Mouse (Mus musculus): ENCODE data around the gene Tspan14. TPM values are rescaled to one million over a fixed set of nuclear protein-coding genes. Genes with fewer than 3 reads are reported as not detected.

Tspan14 gene
- 72.7 and 76.2 TPM in 2 replicates for polyA plus RNA-seq (2014; fragmentation: Nextera tagmentation; extraction: Ambion mirVana)

DNA sequence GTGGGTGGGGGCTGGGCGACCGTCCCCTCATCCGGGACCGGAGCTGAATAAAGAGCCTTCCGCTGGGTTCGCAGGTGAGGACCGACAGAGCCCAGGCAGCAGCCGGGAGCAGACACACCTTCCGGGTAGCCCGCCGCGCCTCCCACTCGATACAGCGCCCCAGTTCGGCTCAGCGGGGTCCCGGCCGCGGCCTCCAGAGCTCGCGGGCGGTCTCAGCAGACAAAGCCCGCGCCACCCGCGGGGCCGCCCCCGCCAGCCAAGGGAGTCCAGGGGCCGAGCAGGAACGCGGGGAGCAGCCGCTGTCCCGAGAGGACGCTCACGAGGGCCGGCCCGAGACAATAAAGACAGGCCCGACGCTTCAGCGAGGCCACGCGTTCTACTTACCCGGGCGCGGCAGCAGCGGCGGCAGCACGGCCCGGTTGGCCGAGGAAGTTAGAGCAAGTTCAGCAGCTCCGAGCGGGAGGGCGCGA lies at the start of gene Tspan14:
Gene Tspan14, minus strand, starts transcription at position 416 of the 470 bp plus-strand sequence.
- Histone ChIP-seq H3K36me3 (ENCODE audit: control insufficient read depth, insufficient read depth, low read length) (no peaks in the 10 kb centered on the region), H3K27ac (replicated peaks; ENCODE audit: low read depth, low read length) (peak within 1 kb of the TSS; percentile 89), H3K4me2 (ENCODE audit: low read depth, low read length) (peak within 1 kb of the TSS; percentile 92), H3K9me3 (ENCODE audit: control insufficient read depth, low read length) (no peaks in the 10 kb centered on the region), H3K4me3 (ENCODE audit: low read depth, low read length) (peak within 1 kb of the TSS; percentile 91), H3K27me3 (replicated peaks; ENCODE audit: control insufficient read depth, insufficient read depth, low read length) (no peaks in the 10 kb centered on the region), H3K4me1 (ENCODE audit: control insufficient read depth, insufficient read depth, low read length) (peaks cover 32% of the 10 kb centered on the region), H3K9ac (ENCODE audit: low read depth, low read length) (peak within 1 kb of the TSS; percentile 88)
- WGBS: 0% methylated on average over 13 of the region's 54 CpGs
- DNase-seq (ENCODE audit: low spot score) (no peak), ATAC-seq (ENCODE audit: low read depth) (peak; percentile 58)

DNA sequence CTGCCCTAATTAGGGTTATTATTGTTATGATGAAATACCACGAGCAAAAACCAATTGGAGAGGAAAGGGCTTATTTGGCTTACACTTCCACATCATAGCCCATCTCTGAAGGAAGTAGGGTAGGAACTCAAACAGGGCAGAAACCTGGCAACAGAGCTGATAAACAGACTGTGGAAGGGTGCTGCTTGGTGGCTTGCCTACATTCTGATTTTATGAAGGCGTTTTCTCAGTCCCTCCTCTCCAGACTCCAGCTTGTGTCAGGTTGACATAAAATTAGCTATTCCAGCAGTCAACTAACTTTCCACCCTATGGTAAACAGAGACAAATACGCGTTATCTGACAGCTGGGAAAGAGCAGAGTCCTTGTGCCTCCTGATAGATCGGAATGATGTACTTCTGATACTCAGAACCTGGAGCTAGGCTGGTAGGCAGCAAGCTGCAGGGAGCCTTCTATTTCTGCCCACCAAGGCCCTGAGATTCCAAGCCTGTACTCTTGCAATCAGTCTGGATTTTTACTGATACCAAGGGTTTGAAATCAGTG lies 48.2 kb upstream of the Tspan14 start:
- H3K4me3 ChIP-seq (ENCODE audit: low read depth, low read length): no peak overlapping the region
- H3K27me3 ChIP-seq (replicated peaks; ENCODE audit: control insufficient read depth, insufficient read depth, low read length): no peaks in the 10 kb centered on the region
- peaks cover 5% of the 10 kb centered on the region for H3K4me1 ChIP-seq (ENCODE audit: control insufficient read depth, insufficient read depth, low read length)
- 75% methylated on average over 5 of the region's 5 CpGs for WGBS
- ATAC-seq (ENCODE audit: low read depth): no peak
- no peak overlapping the region for H3K27ac ChIP-seq (replicated peaks; ENCODE audit: low read depth, low read length)
- H3K9ac ChIP-seq (ENCODE audit: low read depth, low read length): no peak overlapping the region
- no peak overlapping the region for H3K4me2 ChIP-seq (ENCODE audit: low read depth, low read length)
- no peaks in the 10 kb centered on the region for H3K9me3 ChIP-seq (ENCODE audit: control insufficient read depth, low read length)
- DNase-seq (ENCODE audit: low spot score): no peak
- H3K36me3 ChIP-seq (ENCODE audit: control insufficient read depth, insufficient read depth, low read length): no peaks in the 10 kb centered on the region

DNA sequence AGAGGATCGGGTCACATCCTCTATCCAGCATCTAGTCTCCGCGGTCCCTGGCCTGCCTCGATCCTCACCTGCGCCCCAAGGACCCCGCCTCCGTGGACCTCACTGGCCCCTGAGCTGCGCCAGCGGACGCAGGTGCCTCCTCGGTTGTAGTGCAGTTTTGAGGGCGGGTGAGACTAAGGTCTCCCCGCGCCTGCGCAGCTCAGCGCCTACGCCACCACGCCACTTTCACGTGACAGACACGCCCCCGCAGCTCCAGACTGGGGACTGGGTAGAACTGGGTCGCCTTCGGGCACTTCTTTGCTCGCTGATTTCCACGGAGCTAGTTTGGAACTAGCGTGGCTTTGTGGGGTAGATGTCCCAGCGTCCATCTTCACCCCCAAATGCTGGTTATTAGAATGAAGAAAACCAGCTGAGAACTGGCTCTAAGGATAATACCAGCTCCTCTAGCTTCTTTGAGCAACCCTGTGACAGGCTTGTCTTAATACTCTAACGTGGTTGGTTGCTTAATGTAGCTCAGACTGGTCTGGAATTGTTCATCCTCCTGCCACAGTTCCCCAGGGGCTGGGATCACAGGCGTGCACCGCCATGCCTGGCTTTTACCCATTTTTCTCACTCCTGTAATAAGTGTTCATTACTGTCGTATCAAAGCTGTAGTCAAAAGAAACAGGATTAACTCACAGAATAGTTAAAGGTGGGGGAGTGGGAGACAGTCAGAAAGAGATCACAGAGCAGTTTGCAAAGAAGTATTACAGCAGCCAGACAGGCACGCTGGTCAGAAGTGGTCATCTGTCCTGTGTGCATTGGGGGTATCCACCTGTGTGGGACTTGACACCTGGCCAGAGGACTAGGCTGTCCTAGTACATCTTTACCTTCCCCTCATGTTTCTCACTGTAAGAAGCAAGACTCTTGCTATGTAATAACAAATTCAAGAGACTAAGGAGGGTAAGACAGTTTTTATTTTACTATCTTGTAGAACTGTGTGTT lies 47.3 kb upstream of the Tspan14 start, which contains the start of gene Fam213a:
Gene Fam213a, minus strand, starts transcription at position 159 of the 984 bp plus-strand sequence.
- H3K4me3 ChIP-seq (ENCODE audit: low read depth, low read length): peak within 1 kb of the TSS; percentile 62
- 3% methylated on average over 31 of the region's 32 CpGs for WGBS
- peak; percentile 98 for ATAC-seq (ENCODE audit: low read depth)
- H3K4me2 ChIP-seq (ENCODE audit: low read depth, low read length): peak within 1 kb of the TSS; percentile 64
- H3K27ac ChIP-seq (replicated peaks; ENCODE audit: low read depth, low read length): peak within 1 kb of the TSS; percentile 41; the same call in 1 of the 2 replicates
- H3K27me3 ChIP-seq (replicated peaks; ENCODE audit: control insufficient read depth, insufficient read depth, low read length): no peaks in the 10 kb centered on the region
- no peaks in the 10 kb centered on the region for H3K9me3 ChIP-seq (ENCODE audit: control insufficient read depth, low read length)
- peaks cover 5% of the 10 kb centered on the region for H3K4me1 ChIP-seq (ENCODE audit: control insufficient read depth, insufficient read depth, low read length)
- H3K36me3 ChIP-seq (ENCODE audit: control insufficient read depth, insufficient read depth, low read length): no peaks in the 10 kb centered on the region
- DNase-seq (ENCODE audit: low spot score): peak; percentile 95
- H3K9ac ChIP-seq (ENCODE audit: low read depth, low read length): peak within 1 kb of the TSS; percentile 69

DNA sequence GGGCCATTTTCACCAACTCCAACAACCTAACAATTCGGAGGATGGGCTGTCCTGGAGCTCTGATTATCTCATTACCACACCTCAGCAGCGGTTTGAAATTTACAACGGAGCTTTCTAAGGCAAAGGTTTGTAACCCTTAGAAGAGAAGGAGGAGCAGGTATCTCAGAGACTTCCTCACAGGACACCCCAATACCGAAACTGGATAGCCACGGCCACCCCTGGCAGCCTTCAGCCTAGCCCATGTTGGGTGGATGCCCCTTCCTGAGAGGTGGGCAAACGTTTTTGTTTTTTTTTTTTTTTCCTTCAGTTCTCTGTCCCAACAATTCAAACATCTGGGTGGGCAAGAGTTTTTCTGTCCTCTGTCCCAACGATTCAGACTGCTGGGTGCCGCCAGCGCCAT lies 46.5 kb upstream of the Tspan14 start:
- peak overlapping the region; percentile 62 for H3K4me3 ChIP-seq (ENCODE audit: low read depth, low read length)
- H3K36me3 ChIP-seq (ENCODE audit: control insufficient read depth, insufficient read depth, low read length): no peaks in the 10 kb centered on the region
- 18% methylated on average over 9 of the region's 9 CpGs for WGBS
- peaks cover 11% of the 10 kb centered on the region for H3K4me1 ChIP-seq (ENCODE audit: control insufficient read depth, insufficient read depth, low read length)
- H3K9ac ChIP-seq (ENCODE audit: low read depth, low read length): peak overlapping the region; percentile 69
- DNase-seq (ENCODE audit: low spot score): no peak
- H3K27me3 ChIP-seq (replicated peaks; ENCODE audit: control insufficient read depth, insufficient read depth, low read length): no peaks in the 10 kb centered on the region
- no peak for ATAC-seq (ENCODE audit: low read depth)
- H3K9me3 ChIP-seq (ENCODE audit: control insufficient read depth, low read length): no peaks in the 10 kb centered on the region
- H3K27ac ChIP-seq (replicated peaks; ENCODE audit: low read depth, low read length): no peak overlapping the region
- peak overlapping the region; percentile 64 for H3K4me2 ChIP-seq (ENCODE audit: low read depth, low read length)

DNA sequence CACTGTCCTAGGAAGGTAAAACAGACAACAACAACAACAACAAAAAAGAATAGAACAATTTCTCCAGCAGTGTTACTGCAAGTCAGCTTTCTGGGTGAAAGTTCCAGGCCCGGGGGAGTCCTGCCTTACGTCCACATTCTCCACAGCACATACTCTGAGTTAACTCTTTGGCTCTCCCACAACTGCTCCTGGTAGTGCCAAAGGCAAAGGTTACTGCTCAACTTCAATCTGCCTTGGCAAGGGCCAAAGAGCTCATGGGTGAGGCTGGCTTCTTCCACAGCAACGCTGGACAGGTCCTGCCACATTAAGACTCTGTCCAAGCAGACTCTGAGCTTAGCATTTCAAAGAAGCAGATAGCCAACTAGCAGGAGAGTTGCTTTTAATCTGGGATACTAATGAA lies 45.3 kb upstream of the Tspan14 start:
- H3K27me3 ChIP-seq (replicated peaks; ENCODE audit: control insufficient read depth, insufficient read depth, low read length): no peaks in the 10 kb centered on the region
- H3K4me2 ChIP-seq (ENCODE audit: low read depth, low read length): no peak overlapping the region
- DNase-seq (ENCODE audit: low spot score) (no peak), ATAC-seq (ENCODE audit: low read depth) (no peak)
- H3K4me1 ChIP-seq (ENCODE audit: control insufficient read depth, insufficient read depth, low read length): peaks cover 20% of the 10 kb centered on the region
- H3K36me3 ChIP-seq (ENCODE audit: control insufficient read depth, insufficient read depth, low read length): no peaks in the 10 kb centered on the region
- no peak overlapping the region for H3K4me3 ChIP-seq (ENCODE audit: low read depth, low read length)
- H3K27ac ChIP-seq (replicated peaks; ENCODE audit: low read depth, low read length): no peak overlapping the region
- H3K9ac ChIP-seq (ENCODE audit: low read depth, low read length): no peak overlapping the region
- no peaks in the 10 kb centered on the region for H3K9me3 ChIP-seq (ENCODE audit: control insufficient read depth, low read length)
- WGBS: 74% methylated on average over 3 of the region's 3 CpGs

DNA sequence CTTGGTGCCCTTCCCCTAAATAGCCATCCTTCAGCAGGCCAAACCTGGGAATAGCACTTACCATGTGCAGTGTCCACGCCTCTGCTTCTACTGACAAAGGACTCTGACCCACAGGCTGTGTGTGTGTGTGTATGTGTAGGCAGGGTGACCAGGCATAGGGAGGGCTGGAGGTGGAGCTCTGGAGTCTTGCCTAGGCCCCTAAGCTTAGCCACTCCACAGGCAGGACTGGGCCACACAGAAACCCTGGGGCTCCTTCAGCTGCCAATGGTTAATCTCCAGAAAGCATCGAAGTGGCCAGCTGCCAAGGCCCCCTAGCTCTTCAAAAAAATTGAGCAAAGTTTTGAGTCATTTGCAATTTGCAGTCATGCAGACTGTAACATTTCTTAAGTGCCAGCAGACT lies 41.5 kb upstream of the Tspan14 start:
- Histone ChIP-seq H3K27ac (replicated peaks; ENCODE audit: low read depth, low read length) (peak overlapping the region; percentile 69), H3K27me3 (replicated peaks; ENCODE audit: control insufficient read depth, insufficient read depth, low read length) (no peaks in the 10 kb centered on the region), H3K9me3 (ENCODE audit: control insufficient read depth, low read length) (no peaks in the 10 kb centered on the region), H3K4me3 (ENCODE audit: low read depth, low read length) (peak overlapping the region; percentile 11; the same call in 1 of the 2 replicates), H3K36me3 (ENCODE audit: control insufficient read depth, insufficient read depth, low read length) (no peaks in the 10 kb centered on the region), H3K4me2 (ENCODE audit: low read depth, low read length) (peak overlapping the region; percentile 23; the same call in 1 of the 2 replicates), H3K9ac (ENCODE audit: low read depth, low read length) (no peak overlapping the region), H3K4me1 (ENCODE audit: control insufficient read depth, insufficient read depth, low read length) (peaks cover 27% of the 10 kb centered on the region)
- ATAC-seq (ENCODE audit: low read depth) (peak; percentile 76), DNase-seq (ENCODE audit: low spot score) (peak; percentile 80)
- 45% methylated on average over 2 of the region's 2 CpGs for WGBS

DNA sequence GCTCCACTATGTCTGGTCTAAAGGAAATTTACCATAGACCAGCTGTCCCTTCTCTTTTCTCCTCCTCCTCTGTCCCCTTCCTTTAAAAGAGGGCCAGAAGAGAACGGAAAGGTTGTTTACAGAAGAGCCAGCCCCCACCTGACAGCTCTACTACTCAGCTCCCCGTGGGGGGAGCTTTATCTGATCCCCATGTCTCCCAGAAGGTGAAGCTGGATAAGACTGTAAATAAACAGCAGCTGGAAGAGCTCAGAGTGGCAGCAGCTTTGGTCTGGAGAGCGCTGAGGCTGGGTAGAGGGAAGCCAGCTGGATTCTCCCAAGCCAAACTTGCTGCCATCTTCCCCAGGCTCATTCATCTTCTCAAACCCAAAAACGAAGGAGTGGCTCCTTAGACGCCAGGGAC lies 41.0 kb upstream of the Tspan14 start:
- Histone ChIP-seq H3K4me2 (ENCODE audit: low read depth, low read length) (peak overlapping the region; percentile 23; the same call in 1 of the 2 replicates), H3K9me3 (ENCODE audit: control insufficient read depth, low read length) (no peaks in the 10 kb centered on the region), H3K27me3 (replicated peaks; ENCODE audit: control insufficient read depth, insufficient read depth, low read length) (no peaks in the 10 kb centered on the region), H3K9ac (ENCODE audit: low read depth, low read length) (no peak overlapping the region), H3K36me3 (ENCODE audit: control insufficient read depth, insufficient read depth, low read length) (no peaks in the 10 kb centered on the region), H3K4me3 (ENCODE audit: low read depth, low read length) (peak overlapping the region; percentile 11; the same call in 1 of the 2 replicates), H3K27ac (replicated peaks; ENCODE audit: low read depth, low read length) (peak overlapping the region; percentile 69), H3K4me1 (ENCODE audit: control insufficient read depth, insufficient read depth, low read length) (peaks cover 24% of the 10 kb centered on the region)
- no peak for ATAC-seq (ENCODE audit: low read depth)
- WGBS: 30% methylated on average over 5 of the region's 5 CpGs
- no peak for DNase-seq (ENCODE audit: low spot score)

DNA sequence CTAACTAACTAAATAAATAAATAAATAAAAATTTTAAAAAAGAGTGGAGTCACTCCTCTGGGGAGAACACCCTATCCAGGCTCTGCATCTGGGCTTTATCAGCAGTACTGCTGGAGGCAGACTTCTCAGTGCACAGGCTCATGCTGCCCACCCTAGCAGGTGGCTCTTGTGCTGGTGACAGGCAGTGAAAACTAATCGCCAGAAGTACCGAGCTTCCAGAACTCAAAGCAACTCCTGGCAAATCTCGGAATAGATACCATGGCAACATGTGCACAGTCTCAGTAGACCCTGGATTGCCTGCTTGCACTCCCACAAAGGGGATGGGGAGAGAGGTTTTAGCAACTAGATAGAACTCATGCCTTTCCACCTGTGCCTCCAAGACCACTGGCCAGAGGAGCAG lies 40.3 kb upstream of the Tspan14 start:
- no peak for DNase-seq (ENCODE audit: low spot score)
- Histone ChIP-seq H3K27me3 (replicated peaks; ENCODE audit: control insufficient read depth, insufficient read depth, low read length) (no peaks in the 10 kb centered on the region), H3K4me1 (ENCODE audit: control insufficient read depth, insufficient read depth, low read length) (peaks cover 24% of the 10 kb centered on the region), H3K9ac (ENCODE audit: low read depth, low read length) (no peak overlapping the region), H3K9me3 (ENCODE audit: control insufficient read depth, low read length) (no peaks in the 10 kb centered on the region), H3K27ac (replicated peaks; ENCODE audit: low read depth, low read length) (no peak overlapping the region), H3K4me2 (ENCODE audit: low read depth, low read length) (peak overlapping the region; percentile 23; the same call in 1 of the 2 replicates), H3K36me3 (ENCODE audit: control insufficient read depth, insufficient read depth, low read length) (no peaks in the 10 kb centered on the region), H3K4me3 (ENCODE audit: low read depth, low read length) (peak overlapping the region; percentile 11; the same call in 1 of the 2 replicates)
- 48% methylated on average over 3 of the region's 3 CpGs for WGBS
- ATAC-seq (ENCODE audit: low read depth): no peak
